Mouse (Mus musculus) bone marrow, adult 2 months (tissue): ENCODE results near the gene Psmb9. TPM values are rescaled to one million over a fixed set of nuclear protein-coding genes. Genes with fewer than 3 reads are reported as not detected.
"Not testable (repeated sequence)": the region's sequence is repeated elsewhere in the genome, so short reads cannot be mapped to it uniquely, and the experiment has no call there.

Source experiments
- H3K27ac ChIP-seq: fragments of 200-500 bp; 2 replicates; pipeline ENCODE4 v1.5.1; 2012; ENCODE audit warnings: low read depth, mild to moderate bottlenecking, control low read depth, inconsistent platforms, low read length; ENCODE audit not compliant: control insufficient read depth, poor library complexity, insufficient read depth
- H3K4me1 ChIP-seq: fragments of 200-500 bp; 2 replicates; pipeline ENCODE4 v1.6.1; 2011; ENCODE audit warnings: low read length; ENCODE audit not compliant: control insufficient read depth, insufficient read depth
- H3K4me3 ChIP-seq: fragments of 200-500 bp; replicated peaks from 2 replicates; pipeline ENCODE3; 2011; ENCODE audit warnings: mild to moderate bottlenecking, low read depth, low read length, control low read depth; ENCODE audit not compliant: control insufficient read depth
- CTCF ChIP-seq: fragments of 200-500 bp; IDR thresholded peaks from 2 replicates; pipeline ENCODE4 v1.5.1; 2011; ENCODE audit warnings: low read length, control low read depth; ENCODE audit not compliant: control insufficient read depth, insufficient read depth
- POLR2A ChIP-seq: fragments of 200-500 bp; IDR thresholded peaks from 2 replicates; pipeline ENCODE4 v1.6.1; 2011; ENCODE audit warnings: low read depth, mild to moderate bottlenecking, control low read depth, low read length, borderline replicate concordance; ENCODE audit not compliant: control insufficient read depth
- WGBS: fragments of 180-500 bp; shearing (Covaris S2); methylation state at CpG from one replicate; pipeline ENCODE4 v1.1.7; 2018; 5-methylcytosine and 5-hydroxymethylcytosine counted together
- polyA plus RNA-seq: library from polyadenylated mRNA; stranded (reverse); fragments of >200 nt; gene quantifications from 2 replicates; pipeline ENCODE4 v1.2.4, GENCODE M21; 2011; ENCODE audit warnings: low replicate concordance; ENCODE audit not compliant: missing spikeins, insufficient read depth, insufficient read length

Psmb9 gene
- 111 and 156 TPM in 2 replicates for polyA plus RNA-seq

DNA sequence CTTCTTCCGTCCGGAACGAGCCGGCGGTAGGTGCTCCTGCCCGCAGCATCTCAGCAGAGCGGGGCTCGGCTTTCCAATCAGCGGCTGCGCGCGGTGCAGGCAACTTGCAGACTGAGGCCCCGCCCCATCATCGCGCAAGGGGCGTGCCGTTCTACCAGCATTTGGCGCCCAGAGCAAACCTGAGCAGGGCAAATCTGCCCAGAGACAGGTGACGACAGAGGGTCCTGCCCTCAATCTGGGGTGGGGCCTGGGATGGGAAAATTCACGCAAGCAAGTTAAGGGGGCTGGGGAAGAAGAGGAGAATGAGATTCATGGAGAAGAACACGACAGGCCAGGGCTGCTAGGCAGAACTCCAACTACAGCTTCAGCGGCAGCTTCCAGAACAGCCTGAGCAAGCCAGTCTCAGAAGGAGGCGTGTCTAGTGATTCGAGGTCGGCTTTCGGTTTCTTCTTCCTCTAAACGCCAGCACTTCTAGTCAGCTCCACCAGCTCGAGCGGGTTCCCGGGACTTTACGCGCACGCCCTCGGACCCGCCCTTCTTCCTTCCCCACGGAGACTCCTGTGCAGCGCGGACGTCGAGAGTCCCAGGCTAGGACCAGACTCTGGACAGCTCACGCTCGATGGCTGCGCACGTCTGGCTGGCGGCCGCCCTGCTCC lies at the start of gene Psmb9, which contains the start of gene Tap1:
Psmb9 (minus strand) TSS at position 504 of the 656 bp plus-strand sequence.
Tap1 (plus strand) TSS at position 293 of the 656 bp plus-strand sequence.
- H3K4me3 ChIP-seq: peak within 1 kb of the TSS; percentile 97
- H3K27ac ChIP-seq: peak within 1 kb of the TSS; percentile 94
- no peak for TF ChIP-seq CTCF
- TF ChIP-seq POLR2A: peak; percentile 87
- under 1% methylated on average over 46 of the region's 46 CpGs for WGBS
- H3K4me1 ChIP-seq: peaks cover 2% of the 10 kb centered on the region

DNA sequence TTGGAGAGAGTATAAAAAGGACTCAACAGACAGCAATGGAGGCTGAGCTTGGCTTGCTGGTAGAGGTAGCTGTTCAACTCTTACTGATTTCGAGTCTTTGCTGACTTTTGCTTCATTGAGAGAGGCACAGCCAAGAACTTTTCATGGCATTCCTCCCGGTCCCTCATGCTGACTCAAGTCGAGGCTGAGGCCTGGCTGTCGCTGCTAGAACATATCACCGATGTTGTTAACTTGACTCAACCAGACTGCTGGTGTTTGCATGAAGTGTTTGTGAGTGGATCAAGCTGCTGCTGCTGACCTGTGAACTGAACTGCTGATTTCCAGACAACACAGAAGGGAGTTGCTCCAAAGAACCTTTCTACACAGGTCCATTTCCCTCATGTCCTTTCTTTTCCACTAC lies 49.1 kb upstream of the Psmb9 start:
- WGBS: 81% methylated on average over 5 of the region's 5 CpGs
- no peak overlapping the region for H3K4me3 ChIP-seq
- no peak for TF ChIP-seq POLR2A
- H3K27ac ChIP-seq: no peak overlapping the region
- H3K4me1 ChIP-seq: no peaks in the 10 kb centered on the region; the same call in 1 of the 2 replicates

DNA sequence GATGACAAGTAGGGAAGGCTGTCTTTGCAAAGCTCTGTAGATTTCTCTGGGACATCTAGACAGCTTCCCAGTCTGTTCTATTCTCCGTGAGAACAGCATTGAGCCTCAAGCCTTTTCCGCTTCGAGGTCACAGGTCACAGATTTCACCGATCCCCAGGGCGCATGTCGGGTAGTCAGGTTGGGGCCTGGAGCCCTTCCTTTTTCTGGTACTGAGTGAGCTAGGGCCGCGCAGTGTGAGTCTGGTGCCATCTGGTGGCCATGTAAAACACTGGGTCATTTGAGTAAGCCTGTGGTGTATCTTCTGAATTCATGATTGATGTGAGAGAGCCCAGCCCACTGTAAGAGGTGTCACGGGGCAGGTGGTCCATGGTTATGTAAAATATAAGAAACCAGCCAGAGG lies 47.4 kb upstream of the Psmb9 start:
- no peaks in the 10 kb centered on the region; the same call in 1 of the 2 replicates for H3K4me1 ChIP-seq
- no peak overlapping the region for H3K27ac ChIP-seq
- under 1% methylated on average over 9 of the region's 9 CpGs for WGBS
- TF ChIP-seq POLR2A (no peak), CTCF (peak; percentile 99)
- no peak overlapping the region for H3K4me3 ChIP-seq

DNA sequence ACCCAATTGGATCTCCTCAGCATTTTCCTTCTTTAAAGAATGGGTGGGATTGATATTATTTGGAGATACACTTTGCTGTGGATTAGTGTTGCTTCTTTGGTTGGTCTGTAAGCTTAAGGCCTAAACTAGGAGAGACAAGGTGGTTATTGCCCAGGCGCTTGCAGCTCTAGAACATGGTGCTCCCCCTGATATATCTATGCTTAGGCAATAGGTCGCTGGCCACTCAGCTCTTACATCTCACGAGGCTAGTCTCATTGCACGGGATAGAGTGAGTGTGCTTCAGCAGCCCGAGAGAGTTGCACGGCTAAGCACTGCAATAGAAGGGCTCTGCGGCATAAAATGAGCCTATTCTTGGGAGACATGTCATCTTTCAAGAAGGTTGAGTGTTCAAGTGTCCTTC lies 44.5 kb upstream of the Psmb9 start:
- H3K27ac ChIP-seq, H3K4me1 ChIP-seq: not testable (repeated sequence)
- whole genome bisulfite sequencing: 94% methylated on average over 7 of the region's 7 CpGs

DNA sequence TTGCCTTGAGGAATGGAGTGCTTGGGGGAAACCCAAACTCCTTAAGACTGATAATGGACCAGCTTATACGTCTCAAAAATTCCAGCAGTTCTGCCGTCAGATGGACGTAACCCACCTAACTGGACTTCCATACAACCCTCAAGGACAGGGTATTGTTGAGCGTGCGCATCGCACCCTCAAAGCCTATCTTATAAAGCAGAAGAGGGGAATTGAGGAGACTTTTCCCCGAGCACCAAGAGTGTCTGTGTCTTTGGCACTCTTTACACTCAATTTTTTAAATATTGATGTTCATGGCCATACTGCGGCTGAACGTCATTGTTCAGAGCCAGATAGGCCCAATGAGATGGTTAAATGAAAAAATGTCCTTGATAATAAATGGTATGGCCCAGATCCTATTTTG lies 43.4 kb upstream of the Psmb9 start:
- not testable (repeated sequence) for H3K27ac ChIP-seq, H3K4me3 ChIP-seq, H3K4me1 ChIP-seq
- WGBS: 89% methylated on average over 9 of the region's 9 CpGs

More for the DNA sequence above, 44.5 kb upstream of the Psmb9 start:
- not testable (repeated sequence) for H3K4me3 ChIP-seq

DNA sequence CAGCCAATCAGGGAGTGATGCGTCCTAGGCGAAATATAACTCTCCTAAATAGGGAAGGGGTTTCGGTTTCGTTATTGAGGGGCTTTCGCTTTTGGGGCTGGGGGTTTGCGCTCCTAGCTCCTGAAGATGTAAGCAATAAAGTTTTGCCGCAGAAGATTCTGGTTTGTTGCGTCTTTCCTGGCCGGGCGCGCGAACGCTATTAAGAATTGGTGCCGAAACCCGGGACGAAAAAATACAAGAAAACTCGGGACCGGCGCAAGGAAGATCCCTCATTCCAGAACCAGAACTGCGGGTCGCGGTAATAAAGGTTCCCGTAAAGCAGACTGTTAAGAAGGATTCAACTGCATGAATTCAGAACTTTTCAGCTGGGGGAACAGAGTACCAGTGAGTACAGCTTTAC lies 38.3 kb upstream of the Psmb9 start:
- WGBS: 97% methylated on average over 17 of the region's 23 CpGs
- H3K4me3 ChIP-seq, H3K4me1 ChIP-seq, H3K27ac ChIP-seq: not testable (repeated sequence)

DNA sequence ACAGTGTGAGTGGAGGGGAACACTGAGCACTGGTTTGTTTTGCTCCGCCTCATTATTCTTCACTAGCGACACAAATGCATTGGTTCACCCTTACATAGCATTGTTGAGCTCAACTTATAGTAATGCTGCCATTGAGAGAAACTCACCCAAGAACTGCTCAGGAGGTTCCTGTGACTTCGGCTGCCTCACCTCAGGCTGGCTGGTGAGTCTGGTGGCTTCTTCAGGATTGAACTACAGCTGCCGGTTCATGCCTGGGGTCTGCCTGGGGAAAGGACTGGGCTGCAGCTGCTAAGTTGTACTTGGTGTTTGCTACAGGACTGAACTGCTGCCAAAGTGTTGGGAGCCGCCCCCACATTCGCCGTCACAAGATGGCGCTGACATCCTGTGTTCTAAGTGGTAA lies 37.9 kb upstream of the Psmb9 start:
- WGBS: 90% methylated on average over 8 of the region's 8 CpGs
- H3K4me3 ChIP-seq: no peak overlapping the region
- TF ChIP-seq POLR2A (no peak), CTCF (no peak)
- no peaks in the 10 kb centered on the region for H3K4me1 ChIP-seq
- H3K27ac ChIP-seq: no peak overlapping the region

DNA sequence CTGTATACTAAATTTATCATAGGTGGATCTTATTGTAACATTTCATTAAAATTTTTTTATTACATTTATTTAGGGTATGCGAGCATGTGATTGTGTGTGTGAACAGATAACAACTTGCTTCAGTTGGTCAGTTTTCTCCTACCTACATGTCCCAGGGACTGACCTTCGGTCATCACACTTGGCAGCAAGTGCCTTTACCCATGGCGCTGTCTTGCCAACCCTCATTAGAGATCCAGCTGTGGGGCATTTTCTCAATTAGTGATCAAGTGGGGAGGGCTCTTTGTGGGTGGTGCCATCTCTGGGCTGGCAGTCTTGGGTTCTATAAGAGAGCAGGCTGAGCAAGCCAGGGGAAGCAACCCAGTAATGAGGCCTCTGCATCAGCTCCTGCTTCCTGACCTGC lies 37.3 kb upstream of the Psmb9 start:
- TF ChIP-seq CTCF (no peak), POLR2A (no peak)

DNA sequence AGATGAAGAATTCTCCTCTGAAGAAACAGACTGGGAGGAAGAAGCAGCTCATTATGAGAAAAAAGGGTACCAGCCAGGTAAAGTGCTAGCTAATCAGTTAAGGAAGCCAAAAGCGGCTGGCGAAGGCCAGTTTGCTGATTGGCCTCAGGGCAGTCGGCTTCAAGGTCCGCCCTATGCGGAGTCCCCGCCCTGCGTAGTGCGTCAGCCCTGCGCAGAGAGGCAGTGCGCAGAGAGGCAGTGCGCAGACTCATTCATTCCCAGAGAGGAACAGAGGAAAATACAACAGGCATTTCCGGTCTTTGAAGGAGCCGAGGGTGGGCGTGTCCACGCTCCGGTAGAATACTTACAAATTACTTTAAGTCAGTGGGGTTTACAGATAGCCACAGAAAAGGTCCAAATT lies 32.8 kb upstream of the Psmb9 start:
- not testable (repeated sequence) for H3K27ac ChIP-seq, H3K4me1 ChIP-seq, H3K4me3 ChIP-seq
- WGBS: 100% methylated on average over 7 of the region's 16 CpGs

More for the DNA sequence above, 37.3 kb upstream of the Psmb9 start:
- WGBS: 85% methylated on average over 3 of the region's 3 CpGs
- Histone ChIP-seq H3K4me3 (no peak overlapping the region), H3K27ac (no peak overlapping the region), H3K4me1 (no peaks in the 10 kb centered on the region)

DNA sequence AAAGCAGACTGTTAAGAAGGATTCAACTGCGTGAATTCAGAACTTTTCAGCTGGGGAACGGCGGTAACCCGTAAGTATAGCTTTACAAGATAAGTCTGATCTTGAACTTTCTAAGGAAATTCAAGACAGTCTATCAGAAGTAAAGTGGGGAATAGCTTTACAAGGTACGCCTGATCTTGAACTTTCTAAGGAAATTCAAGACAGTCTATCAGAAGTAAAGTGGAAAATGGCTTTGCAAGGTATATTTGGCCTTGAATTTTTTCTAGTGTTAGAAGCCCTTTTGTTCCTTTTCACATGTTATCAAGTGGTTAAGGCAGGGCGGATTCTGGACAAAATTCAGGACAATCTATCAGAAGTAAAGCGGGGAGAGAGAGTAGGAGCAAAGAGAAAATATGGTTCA lies 32.2 kb upstream of the Psmb9 start:
- H3K27ac ChIP-seq, H3K4me1 ChIP-seq, H3K4me3 ChIP-seq: not testable (repeated sequence)
- 92% methylated on average over 3 of the region's 7 CpGs for WGBS
